Mouse (Mus musculus): ENCODE measurements at regions not wholly inside any gene's neighbourhood (a gene's known extent, or its start where the extent isn't known, plus 50 kb on each side); places are given as distances from the start of the nearest gene placed in this dataset.
"Not testable (repeated sequence)": the region's sequence is repeated elsewhere in the genome, so short reads cannot be mapped to it uniquely, and the experiment has no call there.

DNA sequence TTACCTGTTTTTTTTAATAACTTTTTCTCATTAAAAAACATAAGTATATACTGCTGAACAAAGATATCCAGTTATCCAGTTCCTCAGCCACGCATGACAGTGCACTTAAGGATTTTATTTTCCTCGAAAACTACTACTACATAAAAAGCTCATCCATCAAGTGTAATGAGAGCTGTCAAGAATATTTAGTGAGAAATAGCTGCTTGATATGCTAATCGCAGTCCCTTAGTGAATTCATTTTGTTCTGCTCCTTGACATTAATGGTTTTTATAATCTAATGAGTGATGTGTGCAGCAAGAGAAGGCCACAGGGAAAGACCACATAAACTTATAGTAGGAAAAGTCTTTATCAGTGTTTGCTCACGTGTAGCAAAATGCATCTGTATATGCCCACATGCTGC is 754.0 kb upstream of the Slc39a10 start:
- DNase-seq (ENCODE audit: low read depth, low spot score) = no peak

GRCm38 (mm10) chr1:47606597-47606996 is 713.9 kb upstream of the Slc39a10 start:
- no peak for DNase-seq (ENCODE audit: low read depth, low spot score)

DNA sequence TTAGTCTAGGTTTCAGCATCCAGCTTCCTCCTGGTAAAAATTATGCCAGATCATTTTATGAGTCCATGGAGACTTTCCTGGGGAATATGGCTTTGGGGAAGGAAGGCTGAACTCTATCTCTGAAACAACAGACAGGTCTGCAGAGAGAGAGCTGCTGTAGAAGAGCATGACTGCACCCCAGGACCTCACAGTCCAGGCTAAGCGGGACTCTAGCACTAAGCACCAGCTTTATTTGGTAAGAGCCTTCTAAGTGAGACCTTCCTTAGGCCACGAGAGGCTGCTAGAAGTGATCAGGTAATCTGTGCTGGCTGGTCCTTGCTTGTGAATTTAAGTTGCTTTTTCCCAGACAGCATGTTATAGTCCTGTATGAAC is 711.3 kb upstream of the Slc39a10 start:
- no peak for DNase-seq (ENCODE audit: low read depth, low spot score)

DNA sequence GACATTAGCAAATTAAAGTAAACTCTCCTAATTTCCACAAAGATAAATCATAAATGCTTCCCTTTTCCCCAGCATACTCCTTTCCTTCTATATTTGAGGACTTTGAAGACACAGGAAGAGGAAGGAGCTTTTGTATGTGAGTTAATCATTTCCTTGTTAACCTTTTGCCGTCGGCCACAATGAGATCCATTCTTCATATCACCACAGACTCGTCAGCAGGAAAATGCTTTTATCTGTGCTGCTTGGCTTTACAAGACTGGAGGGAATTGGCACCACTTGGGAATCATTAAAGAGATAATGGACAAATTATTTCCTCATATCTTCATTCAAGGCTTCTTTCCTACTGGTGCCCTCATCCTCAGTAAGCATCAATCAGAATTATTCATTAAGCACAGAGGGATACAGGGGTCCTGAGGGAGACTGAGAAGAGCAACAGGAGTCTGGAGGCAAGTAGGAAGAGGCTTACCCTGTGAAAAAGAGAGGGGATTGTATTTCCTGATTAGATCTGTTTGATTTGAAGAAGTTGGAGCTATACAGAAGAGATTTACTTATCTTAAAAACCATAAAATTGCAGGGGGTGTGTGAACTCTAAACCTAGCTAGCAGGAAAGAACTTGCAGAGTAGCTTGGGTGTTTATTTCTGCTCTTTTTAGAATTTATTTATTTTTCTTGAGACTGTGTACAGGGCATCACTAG is 710.8 kb upstream of the Slc39a10 start:
- no peak for DNase-seq (ENCODE audit: low read depth, low spot score)

- not testable (repeated sequence) for DNase-seq (ENCODE audit: low read depth, low spot score)
Observed at GRCm38 (mm10) chr1:47593641-47594040, 701.0 kb upstream of the Slc39a10 start.

DNA sequence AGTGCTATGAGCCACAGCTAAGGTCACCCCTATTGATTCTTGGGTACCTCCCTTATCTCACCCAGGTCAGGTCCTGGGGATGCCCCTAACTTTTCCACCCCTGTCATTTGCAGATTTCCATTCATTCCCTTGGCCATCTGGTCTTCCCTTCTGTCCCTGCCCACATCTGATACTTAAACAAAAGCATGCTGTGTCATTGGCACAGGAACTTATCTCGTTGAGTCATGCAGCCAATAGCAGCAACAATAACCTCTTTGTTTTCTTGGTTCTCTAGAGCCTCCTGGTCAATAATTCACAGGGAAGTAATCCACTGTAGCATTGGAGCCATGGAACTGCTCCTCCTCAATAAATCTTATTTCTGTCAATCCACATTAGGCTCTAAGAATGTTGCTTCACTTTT is 653.0 kb upstream of the Slc39a10 start:
- DNase-seq (ENCODE audit: low read depth, low spot score) = no peak

GRCm38 (mm10) chr1:47511426-47511825 is 618.8 kb upstream of the Slc39a10 start:
- DNase-seq (ENCODE audit: low read depth, low spot score) = no peak

GRCm38 (mm10) chr1:47507801-47508200 is 615.1 kb upstream of the Slc39a10 start:
- no peak for DNase-seq (ENCODE audit: low read depth, low spot score)

DNA sequence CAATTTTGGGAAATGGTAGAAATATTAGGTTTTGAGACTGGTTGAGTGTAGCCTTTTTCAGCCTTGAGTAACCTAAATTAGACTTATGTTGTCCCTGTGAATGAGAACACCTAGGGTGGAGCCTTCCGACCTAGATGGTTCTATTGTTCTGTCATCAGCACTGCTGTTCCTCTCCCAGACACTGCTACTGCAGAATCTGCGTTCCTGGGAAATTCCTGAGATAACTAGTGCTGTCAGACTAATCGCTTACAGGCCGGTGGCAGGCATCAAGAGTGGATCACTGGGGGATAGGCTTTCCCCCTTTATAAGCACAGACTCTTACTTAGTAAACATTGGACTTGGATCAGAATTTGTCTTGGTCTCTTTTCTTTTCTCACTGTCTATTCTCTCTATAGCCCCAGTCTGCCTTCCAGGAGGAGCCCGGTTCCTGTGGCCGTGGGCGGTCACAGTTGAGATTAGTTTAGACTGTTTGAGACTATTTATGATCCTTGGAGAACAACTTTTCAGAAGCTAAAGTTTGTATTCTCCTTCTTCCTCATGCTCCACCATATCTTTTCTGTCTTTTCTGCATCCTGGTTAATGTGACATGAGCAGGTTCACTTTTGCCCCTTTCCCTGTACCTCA is 596.0 kb upstream of the Slc39a10 start:
- no peak for DNase-seq (ENCODE audit: low read depth, low spot score)

DNA sequence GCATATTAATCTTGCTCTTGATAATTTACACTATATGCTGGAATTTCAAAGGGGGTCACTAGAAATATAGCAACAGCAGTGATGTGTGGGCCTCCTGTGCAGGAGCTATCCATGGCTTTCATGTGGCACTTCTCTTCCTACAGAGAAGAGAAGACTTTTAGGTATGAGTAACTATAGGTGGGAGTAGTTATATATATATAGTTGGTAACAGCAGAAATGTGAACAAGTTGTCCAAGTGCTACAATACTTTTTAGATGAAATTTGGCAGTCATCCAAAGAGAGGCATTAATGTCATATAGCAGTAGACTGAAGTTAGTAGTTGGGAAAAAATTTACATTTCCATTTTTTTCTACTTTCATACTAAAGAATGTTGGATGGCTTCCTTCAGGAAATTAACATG is 593.4 kb upstream of the Slc39a10 start:
- DNase-seq (ENCODE audit: low read depth, low spot score) = no peak

DNA sequence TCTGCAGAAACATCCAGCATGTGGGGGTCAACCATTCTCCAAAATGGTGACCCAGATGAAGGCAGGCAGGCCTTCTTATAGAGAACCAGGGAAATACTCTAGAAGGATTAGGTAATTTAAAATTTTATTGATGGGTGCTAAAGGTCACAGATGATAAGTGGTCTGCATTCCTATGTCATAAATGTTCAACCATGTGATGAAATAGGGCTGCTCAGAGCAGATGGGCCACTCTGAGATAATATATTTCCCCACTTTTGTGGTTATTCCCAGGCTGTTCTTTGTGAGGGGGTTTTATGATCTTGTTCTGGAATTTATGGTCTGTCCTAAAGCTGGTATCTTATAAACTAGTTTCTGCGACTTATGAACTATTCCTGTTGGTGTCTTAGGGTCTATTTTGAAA is 586.4 kb upstream of the Slc39a10 start:
- no peak for DNase-seq (ENCODE audit: low read depth, low spot score)

- DNase-seq (ENCODE audit: low read depth, low spot score) = no peak
Observed at GRCm38 (mm10) chr1:47466573-47467253, 574.1 kb upstream of the Slc39a10 start.

- DNase-seq (ENCODE audit: low read depth, low spot score) = no peak
Observed at GRCm38 (mm10) chr1:47448737-47449489, 556.3 kb upstream of the Slc39a10 start.

- no peak for DNase-seq (ENCODE audit: low read depth, low spot score)
Observed at GRCm38 (mm10) chr1:47448070-47448469, 555.4 kb upstream of the Slc39a10 start.

DNA sequence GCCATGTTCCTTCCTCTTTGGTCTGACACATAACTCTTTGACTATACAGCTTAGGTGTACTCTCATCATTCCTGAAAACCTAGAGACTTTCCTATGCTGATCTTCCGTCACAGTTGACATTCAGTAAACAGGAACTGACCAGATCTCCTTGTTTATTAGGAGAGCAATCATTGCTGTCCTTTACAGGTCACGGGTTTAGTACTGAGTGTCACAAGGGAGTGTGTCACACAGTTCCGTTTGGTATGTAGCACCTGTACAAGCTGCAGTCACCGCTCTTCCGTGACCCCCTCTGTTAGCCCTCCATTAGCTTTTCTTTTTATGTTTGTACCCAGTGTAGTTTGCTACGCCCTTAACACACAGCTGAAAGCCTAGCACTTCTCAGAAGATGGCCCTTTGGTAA is 553.4 kb upstream of the Slc39a10 start:
- DNase-seq (ENCODE audit: low read depth, low spot score) = no peak

- DNase-seq (ENCODE audit: low read depth, low spot score) = no peak
Observed at GRCm38 (mm10) chr1:47432829-47433228, 540.2 kb upstream of the Slc39a10 start.

- DNase-seq (ENCODE audit: low read depth, low spot score) = no peak
Observed at GRCm38 (mm10) chr1:47405164-47405563, 512.5 kb upstream of the Slc39a10 start.

GRCm38 (mm10) chr1:47386579-47386978 is 493.9 kb upstream of the Slc39a10 start:
- DNase-seq (ENCODE audit: low read depth, low spot score) = no peak

GRCm38 (mm10) chr1:47378795-47379194 is 486.1 kb upstream of the Slc39a10 start:
- DNase-seq (ENCODE audit: low read depth, low spot score) = no peak

DNA sequence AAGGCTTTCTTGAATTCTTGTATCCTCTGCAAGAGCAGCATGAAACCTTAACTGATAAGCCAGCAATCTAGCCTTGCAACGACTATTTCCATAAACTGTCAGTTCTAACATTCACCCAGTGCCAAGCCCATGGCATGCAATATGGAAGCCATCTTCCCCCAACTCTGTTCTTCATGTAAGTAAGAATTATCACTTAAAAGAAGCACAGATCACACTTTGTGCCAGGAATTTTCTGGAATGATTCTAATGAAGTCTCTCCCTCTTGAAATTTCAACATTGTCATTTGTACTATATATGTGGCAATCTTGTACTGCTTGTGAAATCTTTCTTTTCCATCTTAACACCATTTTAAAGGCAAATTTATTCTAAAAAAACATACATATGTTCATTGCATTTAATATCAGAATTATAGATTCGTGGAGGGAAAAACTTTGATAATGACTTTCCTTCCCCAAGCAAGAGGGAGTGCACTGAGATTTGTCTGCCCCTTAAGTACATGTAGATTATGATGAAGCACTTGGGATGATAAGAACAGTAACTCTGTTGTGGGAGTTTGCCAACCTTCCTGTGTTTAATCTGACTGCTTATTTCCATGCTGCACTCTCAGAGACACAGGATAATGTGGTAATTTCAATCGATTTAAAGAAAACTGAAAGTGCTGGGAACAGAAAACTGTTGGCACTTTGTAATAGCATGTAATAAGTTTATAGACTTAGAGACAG is 447.2 kb upstream of the Slc39a10 start:
- DNase-seq (ENCODE audit: low read depth, low spot score) = no peak

GRCm38 (mm10) chr1:47310572-47311075 is 418.0 kb upstream of the Slc39a10 start:
- no peak for DNase-seq (ENCODE audit: low read depth, low spot score)
